Mouse (Mus musculus) NIH3T3 (cell line): ENCODE data around the gene Gdpd5.

Source experiments
- DNase-seq: peaks from one replicate; pipeline ENCODE4 v3.0.0-alpha.2; 2012; ENCODE audit warnings: low read depth

The Gdpd5 gene

GRCm38 (mm10) chr7:99381214-99382087 is at the start of gene Gdpd5:
Gene Gdpd5, plus strand, starts transcription at chr7:99381414.
- peak; percentile 97 for DNase-seq

- DNase-seq, result peak; percentile 90
These were observed 48.3 kb upstream of the Gdpd5 start for GRCm38 (mm10) chr7:99332774-99333480.

- no peak for DNase-seq
These were observed 40.5 kb upstream of the Gdpd5 start for GRCm38 (mm10) chr7:99340736-99341135.

- DNase-seq, result no peak
These were observed 37.6 kb upstream of the Gdpd5 start for GRCm38 (mm10) chr7:99343577-99343976.

GRCm38 (mm10) chr7:99347268-99347667 is 33.9 kb upstream of the Gdpd5 start:
- no peak for DNase-seq

- DNase-seq, result no peak
These were observed 32.3 kb upstream of the Gdpd5 start for GRCm38 (mm10) chr7:99348883-99349282.

GRCm38 (mm10) chr7:99349782-99350720 is 31.2 kb upstream of the Gdpd5 start:
- peak; percentile 39 for DNase-seq

- DNase-seq, result peak; percentile 86
These were observed 30.0 kb upstream of the Gdpd5 start for GRCm38 (mm10) chr7:99351104-99351801.

GRCm38 (mm10) chr7:99351802-99352517 is 29.3 kb upstream of the Gdpd5 start:
- peak; percentile 63 for DNase-seq

- DNase-seq, result peak; percentile 96
These were observed 28.5 kb upstream of the Gdpd5 start, which contains the start of gene Serpinh1 for GRCm38 (mm10) chr7:99352526-99353400. Gene Serpinh1, minus strand, starts transcription at chr7:99353239.

- peak; percentile 92 for DNase-seq
These were observed 25.5 kb upstream of the Gdpd5 start for GRCm38 (mm10) chr7:99355731-99356131.

GRCm38 (mm10) chr7:99356244-99356930 is 24.8 kb upstream of the Gdpd5 start:
- peak; percentile 88 for DNase-seq

- no peak for DNase-seq
These were observed 24.0 kb upstream of the Gdpd5 start for GRCm38 (mm10) chr7:99357201-99357600.

GRCm38 (mm10) chr7:99358371-99358770 is 22.8 kb upstream of the Gdpd5 start:
- no peak for DNase-seq

- peak; percentile 96 for DNase-seq
These were observed 21.0 kb upstream of the Gdpd5 start for GRCm38 (mm10) chr7:99360021-99360802.

- DNase-seq, result peak; percentile 28
These were observed 20.3 kb upstream of the Gdpd5 start for GRCm38 (mm10) chr7:99360803-99361414.

GRCm38 (mm10) chr7:99362137-99362536 is 19.1 kb upstream of the Gdpd5 start:
- DNase-seq, result no peak

GRCm38 (mm10) chr7:99365069-99365468 is 16.1 kb upstream of the Gdpd5 start:
- peak; percentile 89 for DNase-seq
